Mouse (Mus musculus) intestine, embryonic 16.5 days (tissue): ENCODE measurements around the gene Mgat4c. TPM values are rescaled to one million over a fixed set of nuclear protein-coding genes. Genes with fewer than 3 reads are reported as not detected.
A peak's percentile ranks its signal among the peaks of the same experiment; 100 is the strongest.

Source experiments
- ATAC-seq: fragments of 200-750 bp; cut with Nextera tagmentation; 2 replicates; pipeline ENCODE4 v1.8.0; 2017; ENCODE audit warnings: moderate TSS enrichment, moderate library complexity
- H3K27ac ChIP-seq: fragments of 300-500 bp; sonication (generic); 2 replicates; pipeline ENCODE4 v1.5.1; 2014; ENCODE audit warnings: mild to moderate bottlenecking, low read length
- H3K27me3 ChIP-seq: fragments of 300-500 bp; sonication (generic); replicated peaks from 2 replicates; pipeline ENCODE4 v1.6.1; 2014; ENCODE audit warnings: low read length, control low read depth, mixed read lengths; ENCODE audit not compliant: control insufficient read depth, insufficient read depth
- H3K36me3 ChIP-seq: fragments of 300-500 bp; sonication (generic); 2 replicates; pipeline ENCODE4 v1.6.1; 2014; ENCODE audit warnings: low read length, control low read depth; ENCODE audit not compliant: control insufficient read depth, insufficient read depth
- H3K4me1 ChIP-seq: fragments of 300-500 bp; sonication (generic); 2 replicates; pipeline ENCODE4 v1.6.1; 2014; ENCODE audit warnings: low read length, control low read depth, mixed read lengths; ENCODE audit not compliant: control insufficient read depth, insufficient read depth
- H3K4me2 ChIP-seq: fragments of 300-500 bp; sonication (generic); 2 replicates; pipeline ENCODE4 v1.6.1; 2014; ENCODE audit warnings: low read depth, low read length, control low read depth
- H3K4me3 ChIP-seq: fragments of 300-500 bp; sonication (generic); 2 replicates; pipeline ENCODE4 v1.5.1; 2014; ENCODE audit warnings: mild to moderate bottlenecking, low read length
- H3K9ac ChIP-seq: fragments of 300-500 bp; sonication (generic); 2 replicates; pipeline ENCODE4 v1.6.1; 2014; ENCODE audit warnings: low read depth, low read length
- H3K9me3 ChIP-seq: fragments of 300-500 bp; sonication (generic); 2 replicates; pipeline ENCODE4 v1.6.1; 2016; ENCODE audit warnings: low read length, control low read depth; ENCODE audit not compliant: control insufficient read depth
- WGBS: fragments of 180-500 bp; shearing (Covaris S2); extraction: QIAGEN DNeasy Blood & Tissue Kit; methylation state at CpG from one replicate; pipeline ENCODE4 v1.1.7; 2014; 5-methylcytosine and 5-hydroxymethylcytosine counted together
- polyA plus RNA-seq: library from polyadenylated mRNA; unstranded; fragments of >200 nt; fragmentation: Nextera tagmentation; extraction: Ambion mirVana; gene quantifications from 2 replicates; pipeline ENCODE4 v1.2.1, GENCODE M21; 2015

Mgat4c gene
- polyA plus RNA-seq, 1 experiment from 2014 or later, result 20.1 TPM

GRCm38 (mm10) chr10:102056975-102057565, 375.8 kb downstream of the Mgat4c start:
- Histone ChIP-seq H3K27me3 (no peaks in the 10 kb centered on the region), H3K27ac (no peak overlapping the region), H3K4me3 (no peak overlapping the region), H3K9me3 (no peaks in the 10 kb centered on the region), H3K9ac (no peak overlapping the region), H3K36me3 (no peaks in the 10 kb centered on the region), H3K4me1 (no peaks in the 10 kb centered on the region), H3K4me2 (no peak overlapping the region)
- ATAC-seq, result no peak
- WGBS, result 52% methylated on average over 2 of the region's 2 CpGs

GRCm38 (mm10) chr10:102074541-102075398, 393.5 kb downstream of the Mgat4c start:
- H3K36me3 ChIP-seq, result no peaks in the 10 kb centered on the region
- ATAC-seq, result no peak
- no peaks in the 10 kb centered on the region for H3K9me3 ChIP-seq
- H3K4me1 ChIP-seq, result no peaks in the 10 kb centered on the region
- H3K4me2 ChIP-seq, result no peak overlapping the region
- no peak overlapping the region for H3K9ac ChIP-seq
- H3K27ac ChIP-seq, result no peak overlapping the region
- H3K4me3 ChIP-seq, result no peak overlapping the region
- no peaks in the 10 kb centered on the region for H3K27me3 ChIP-seq

GRCm38 (mm10) chr10:102123153-102123552, 441.9 kb downstream of the Mgat4c start:
- no peaks in the 10 kb centered on the region for H3K4me1 ChIP-seq
- H3K9me3 ChIP-seq, result no peaks in the 10 kb centered on the region
- no peak overlapping the region for H3K9ac ChIP-seq
- H3K36me3 ChIP-seq, result no peaks in the 10 kb centered on the region
- no peak overlapping the region for H3K4me2 ChIP-seq
- H3K4me3 ChIP-seq, result no peak overlapping the region
- H3K27ac ChIP-seq, result no peak overlapping the region
- WGBS, result 69% methylated on average over 1 of the region's 1 CpGs
- no peaks in the 10 kb centered on the region for H3K27me3 ChIP-seq
- ATAC-seq, result no peak

- no peak overlapping the region for H3K4me2 ChIP-seq
- H3K27ac ChIP-seq, result no peak overlapping the region
- WGBS, result 77% methylated on average over 4 of the region's 4 CpGs
- H3K36me3 ChIP-seq, result no peaks in the 10 kb centered on the region
- H3K4me1 ChIP-seq, result no peaks in the 10 kb centered on the region
- ATAC-seq, result no peak
- H3K9me3 ChIP-seq, result no peaks in the 10 kb centered on the region
- H3K27me3 ChIP-seq, result no peaks in the 10 kb centered on the region
- H3K9ac ChIP-seq, result no peak overlapping the region
- no peak overlapping the region for H3K4me3 ChIP-seq
Observed at GRCm38 (mm10) chr10:102127340-102127739, 446.1 kb downstream of the Mgat4c start.

GRCm38 (mm10) chr10:102154865-102155264, 473.6 kb downstream of the Mgat4c start:
- 73% methylated on average over 5 of the region's 5 CpGs for WGBS

GRCm38 (mm10) chr10:102155853-102156252, 474.6 kb downstream of the Mgat4c start:
- H3K4me1 ChIP-seq, result no peaks in the 10 kb centered on the region
- no peak overlapping the region for H3K4me2 ChIP-seq
- H3K36me3 ChIP-seq, result no peaks in the 10 kb centered on the region
- 46% methylated on average over 1 of the region's 1 CpGs for WGBS
- H3K9ac ChIP-seq, result no peak overlapping the region
- no peaks in the 10 kb centered on the region for H3K9me3 ChIP-seq
- no peak overlapping the region for H3K4me3 ChIP-seq
- no peaks in the 10 kb centered on the region for H3K27me3 ChIP-seq
- no peak for ATAC-seq
- H3K27ac ChIP-seq, result no peak overlapping the region

More at GRCm38 (mm10) chr10:102154865-102155264, 473.6 kb downstream of the Mgat4c start:
- Histone ChIP-seq H3K4me3 (no peak overlapping the region), H3K4me1 (no peaks in the 10 kb centered on the region), H3K27ac (no peak overlapping the region), H3K9ac (no peak overlapping the region), H3K27me3 (no peaks in the 10 kb centered on the region), H3K9me3 (no peaks in the 10 kb centered on the region), H3K36me3 (no peaks in the 10 kb centered on the region), H3K4me2 (no peak overlapping the region)
- ATAC-seq, result no peak

- no peaks in the 10 kb centered on the region for H3K9me3 ChIP-seq
- H3K4me2 ChIP-seq, result peak overlapping the region; percentile 35; the same call in 1 of the 2 replicates
- no peaks in the 10 kb centered on the region for H3K27me3 ChIP-seq
- no peaks in the 10 kb centered on the region for H3K36me3 ChIP-seq
- no peak overlapping the region for H3K9ac ChIP-seq
- H3K27ac ChIP-seq, result no peak overlapping the region
- WGBS, result 6% methylated on average over 12 of the region's 12 CpGs
- no peak for ATAC-seq
- H3K4me1 ChIP-seq, result no peaks in the 10 kb centered on the region
- H3K4me3 ChIP-seq, result peak overlapping the region; percentile 14; the same call in 1 of the 2 replicates
Observed at GRCm38 (mm10) chr10:102158809-102159208, 477.5 kb downstream of the Mgat4c start.

GRCm38 (mm10) chr10:102184726-102185125, 503.4 kb downstream of the Mgat4c start:
- Histone ChIP-seq H3K4me3 (no peak overlapping the region), H3K27ac (no peak overlapping the region), H3K4me1 (no peaks in the 10 kb centered on the region), H3K27me3 (no peaks in the 10 kb centered on the region), H3K9ac (no peak overlapping the region), H3K9me3 (no peaks in the 10 kb centered on the region), H3K4me2 (no peak overlapping the region), H3K36me3 (no peaks in the 10 kb centered on the region)
- 68% methylated on average over 3 of the region's 3 CpGs for WGBS
- ATAC-seq, result no peak

GRCm38 (mm10) chr10:102191646-102192045, 510.4 kb downstream of the Mgat4c start:
- no peak overlapping the region for H3K27ac ChIP-seq
- H3K4me3 ChIP-seq, result no peak overlapping the region
- H3K4me2 ChIP-seq, result no peak overlapping the region
- H3K9me3 ChIP-seq, result no peaks in the 10 kb centered on the region
- ATAC-seq, result no peak
- H3K9ac ChIP-seq, result no peak overlapping the region
- no peaks in the 10 kb centered on the region for H3K36me3 ChIP-seq
- H3K27me3 ChIP-seq, result no peaks in the 10 kb centered on the region
- WGBS, result 76% methylated on average over 1 of the region's 1 CpGs
- no peaks in the 10 kb centered on the region for H3K4me1 ChIP-seq
